ENCODE assay signal across 1 mouse cellular context in genomic region chr11:97030426-97030825, GRCm38 (mm10).
TF ChIP-seq lines count a peak whose summit lies in the region.

No protein-coding gene starts in this region.

TF ChIP-seq in MEL, 35 proteins besides CTCF, POLR2A, EP300 and RAD21:
- 0 out of 2 replicates have a peak, but pooled peaks have one; percentile 55 for TF ChIP-seq CHD1 (IDR thresholded peaks at IDR 0.05; ENCODE audit: low read depth, low read length)
- no peak for TF ChIP-seq MXI1 (IDR thresholded peaks at IDR 0.05; ENCODE audit: low read depth, low read length)
- 0 out of 2 replicates have a peak, but pooled peaks have one; percentile 1 for TF ChIP-seq USF1 (IDR thresholded peaks at IDR 0.05; ENCODE audit: low read depth, low read length)
- no peak for TF ChIP-seq ZMIZ1 (IDR thresholded peaks at IDR 0.05; ENCODE audit: low read depth, low read length)
- no peak for TF ChIP-seq BHLHE40 (IDR thresholded peaks at IDR 0.05; ENCODE audit: borderline replicate concordance, low read depth, low read length)
